Mouse (Mus musculus) ovary, postnatal 10 days (tissue): ENCODE results near the gene Kmt2c.

Experiments used
- DNase-seq: peaks from one replicate; pipeline ENCODE4 v3.0.0; 2022; ENCODE audit warnings: low spot score

Gene Kmt2c

DNA sequence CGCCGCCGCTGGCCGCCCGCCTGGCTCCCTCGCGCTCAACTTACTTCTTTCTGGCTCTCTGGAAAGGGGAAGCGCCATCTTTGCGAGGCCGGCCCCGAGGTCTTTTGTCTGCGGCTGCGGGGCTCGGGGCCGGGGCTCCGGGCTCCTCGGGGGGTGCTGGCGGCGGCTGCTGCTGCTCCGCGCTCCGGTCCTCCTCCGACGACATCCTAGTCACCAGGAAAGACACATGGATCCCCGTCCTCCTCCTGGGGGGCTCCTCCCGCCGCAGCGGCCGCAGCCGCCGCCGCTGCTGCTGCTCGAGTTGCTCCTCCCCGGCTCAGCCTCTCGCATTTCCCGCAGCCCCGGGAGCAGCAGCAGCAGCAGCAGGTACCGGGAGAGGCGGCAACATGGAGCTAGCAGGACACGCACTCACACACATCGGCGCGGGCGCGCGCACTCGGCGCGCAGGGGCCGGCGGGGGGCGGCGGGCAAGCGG lies at the start of gene Kmt2c:
TSS of gene Kmt2c (minus strand) at position 438 of the 475 bp plus-strand sequence.
- peak; percentile 63 for DNase-seq

DNA sequence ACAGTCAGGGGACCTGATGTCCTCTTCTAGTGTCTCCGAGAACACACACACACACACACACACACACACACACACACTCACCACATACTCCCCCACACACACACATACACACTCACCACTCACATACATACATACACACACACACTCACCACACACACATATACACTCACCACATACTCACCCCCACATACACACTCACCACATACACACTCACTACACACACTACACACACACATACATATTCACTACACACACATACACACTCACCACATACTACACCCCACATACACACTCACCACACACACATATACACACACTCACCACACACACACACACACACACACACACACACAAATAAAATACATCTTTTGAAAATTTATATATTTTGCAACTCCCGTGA lies 48.3 kb upstream of the Kmt2c start:
- DNase-seq, result no peak

DNA sequence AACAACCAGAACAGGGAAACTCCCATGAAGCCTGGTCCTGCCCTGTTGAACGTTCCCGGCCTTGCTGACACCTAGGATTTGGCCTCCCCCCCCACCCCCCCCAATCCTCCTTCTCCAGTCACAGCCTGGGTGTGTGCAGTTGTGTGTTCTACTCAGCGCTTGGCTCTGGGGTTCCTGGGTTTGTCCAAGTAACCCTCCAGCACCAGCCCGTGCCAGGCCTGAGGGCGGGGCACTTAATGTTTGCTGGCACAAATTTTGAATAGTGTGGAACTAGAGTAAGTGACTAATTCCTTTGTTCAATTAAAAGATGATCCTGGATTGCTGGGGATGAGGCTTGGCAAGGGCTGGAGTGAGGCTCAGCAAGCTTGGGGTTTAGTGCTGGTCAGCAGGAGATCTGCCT lies 46.0 kb upstream of the Kmt2c start:
- no peak for DNase-seq

DNA sequence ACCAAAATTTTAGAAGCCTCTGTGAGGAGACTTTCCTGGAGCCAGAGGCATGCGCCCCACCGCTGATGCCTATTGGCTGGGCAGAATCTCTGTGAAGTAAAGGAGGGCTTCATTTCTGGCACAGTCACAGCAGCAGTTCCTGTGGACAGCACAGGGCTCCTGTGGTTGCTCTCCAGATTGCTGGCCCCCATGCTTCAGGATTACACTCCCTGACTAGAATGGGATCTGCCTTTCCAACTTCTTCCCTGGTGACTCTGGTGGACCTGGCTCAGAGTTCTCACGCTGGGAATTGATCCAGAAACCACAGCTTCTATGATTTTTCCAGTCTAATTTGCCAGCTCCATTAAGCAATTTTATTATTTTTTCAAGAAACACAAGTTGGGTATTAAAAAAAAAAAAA lies 45.5 kb upstream of the Kmt2c start:
- DNase-seq, result no peak

DNA sequence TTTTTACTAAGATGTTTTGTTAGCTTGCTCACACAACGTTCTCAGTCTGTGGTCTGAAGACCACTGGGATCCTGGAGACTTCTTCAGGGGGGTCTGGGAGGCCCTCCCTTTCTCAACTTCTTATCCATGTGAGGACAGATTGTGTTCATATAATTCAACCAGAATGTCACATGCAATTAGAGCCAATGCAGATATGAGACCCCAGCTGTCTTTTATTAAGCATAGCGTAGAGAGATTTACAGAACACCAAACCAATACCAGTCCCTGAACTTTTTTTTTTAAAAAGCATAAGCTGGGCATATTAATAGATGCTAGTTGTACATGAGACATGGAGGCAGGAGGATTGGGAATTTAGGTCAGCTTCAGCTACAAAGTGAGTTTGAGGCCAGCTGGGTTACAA lies 43.1 kb upstream of the Kmt2c start:
- DNase-seq, result no peak

DNA sequence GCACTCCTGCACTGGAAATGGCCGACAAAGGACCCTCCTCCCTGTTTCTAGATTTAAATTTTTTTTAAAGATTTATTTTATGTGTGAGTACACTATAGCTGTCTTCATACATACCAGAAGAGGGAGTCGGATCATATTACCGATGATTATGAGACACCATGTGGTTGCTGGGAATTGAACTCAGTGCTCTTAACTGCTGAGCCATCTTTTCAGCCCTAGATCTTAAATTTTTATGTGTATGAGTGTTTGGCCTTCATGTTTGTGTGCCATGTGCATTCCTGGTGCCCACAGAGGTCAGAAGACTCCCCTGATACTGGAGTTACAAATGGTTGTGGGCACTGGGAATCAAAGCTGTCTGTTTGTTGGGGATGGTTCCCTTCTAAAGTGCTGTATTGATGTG lies 42.3 kb upstream of the Kmt2c start:
- no peak for DNase-seq

DNA sequence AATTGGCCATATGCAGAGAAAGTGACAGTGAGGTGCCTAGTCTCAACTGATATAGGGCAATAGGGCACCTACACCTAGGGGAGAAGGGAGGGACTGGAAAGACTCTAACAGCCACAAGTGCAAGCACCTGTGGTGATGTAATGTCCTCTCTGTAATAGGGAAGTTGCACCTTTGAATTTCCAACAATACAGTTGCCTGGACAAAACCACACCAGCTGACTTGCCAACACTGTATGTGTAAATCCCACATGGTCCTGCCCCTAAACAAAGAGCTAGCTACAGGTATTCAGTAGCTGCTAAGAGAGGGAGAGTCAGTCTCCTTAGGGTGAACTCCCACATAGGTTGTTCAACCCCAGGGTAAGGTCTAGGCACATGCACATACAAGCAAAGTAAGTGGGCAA lies 41.8 kb upstream of the Kmt2c start:
- no peak for DNase-seq

DNA sequence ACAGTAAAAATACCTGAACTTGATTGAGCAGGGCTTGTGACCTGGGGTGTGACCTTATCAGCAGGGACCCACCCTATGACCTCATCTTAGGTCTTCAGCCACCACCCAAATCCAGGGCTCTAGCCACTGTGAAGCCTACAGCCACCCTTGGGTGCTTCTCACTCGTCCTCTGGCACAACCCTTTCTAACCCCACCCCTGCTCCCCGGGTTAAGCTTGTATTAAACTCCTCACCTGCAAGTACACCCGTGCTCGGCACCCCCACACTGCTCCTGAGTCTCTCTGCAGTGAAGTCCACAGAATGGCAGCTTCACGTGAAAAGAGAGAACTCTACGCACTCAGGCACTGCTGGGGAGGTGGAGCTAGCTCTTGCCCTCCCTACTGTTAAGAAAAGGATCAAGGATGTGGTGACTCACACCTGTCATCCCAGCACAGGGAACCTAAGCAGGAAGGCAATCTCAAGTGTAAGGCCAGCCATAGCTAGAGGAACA lies 38.4 kb upstream of the Kmt2c start:
- no peak for DNase-seq

DNA sequence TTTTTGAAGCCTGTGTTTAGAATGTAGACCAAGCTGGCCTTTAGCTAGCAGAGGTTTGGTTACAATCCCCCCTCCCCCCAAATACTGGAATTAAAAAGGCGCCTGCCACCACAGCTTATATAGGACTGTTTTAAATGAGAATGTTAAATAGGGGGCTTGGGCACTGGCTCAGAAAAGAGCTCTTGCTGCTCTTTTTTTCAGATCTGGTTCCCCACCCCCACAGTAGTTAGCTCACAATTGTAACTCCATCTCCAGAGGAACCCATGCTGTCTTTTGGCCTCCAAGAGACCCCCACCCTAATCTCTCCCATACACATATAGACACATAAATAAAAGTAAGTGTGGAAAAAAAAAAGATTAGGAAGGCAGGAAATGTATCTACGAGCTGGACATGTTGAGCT lies 37.9 kb upstream of the Kmt2c start:
- DNase-seq, result no peak

DNA sequence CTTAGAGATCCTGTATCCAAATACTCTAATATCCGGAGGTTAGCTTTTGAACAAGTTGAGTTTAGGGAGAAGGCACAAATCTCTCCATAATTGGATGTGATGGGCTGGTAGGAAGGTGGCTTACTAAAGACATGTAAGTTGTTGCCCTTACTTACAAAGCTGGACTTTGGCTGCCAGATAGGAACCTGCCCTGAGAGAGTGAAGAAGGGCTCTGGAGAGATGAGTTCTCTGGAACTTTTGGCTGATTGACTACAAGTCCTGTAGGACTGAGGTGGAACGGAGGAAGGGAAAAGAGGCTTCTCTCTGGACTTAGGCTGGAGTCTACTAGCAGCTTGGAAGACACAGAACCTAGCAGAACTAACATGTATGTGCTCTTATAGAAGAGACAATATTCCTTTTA lies 37.0 kb upstream of the Kmt2c start:
- no peak for DNase-seq

DNA sequence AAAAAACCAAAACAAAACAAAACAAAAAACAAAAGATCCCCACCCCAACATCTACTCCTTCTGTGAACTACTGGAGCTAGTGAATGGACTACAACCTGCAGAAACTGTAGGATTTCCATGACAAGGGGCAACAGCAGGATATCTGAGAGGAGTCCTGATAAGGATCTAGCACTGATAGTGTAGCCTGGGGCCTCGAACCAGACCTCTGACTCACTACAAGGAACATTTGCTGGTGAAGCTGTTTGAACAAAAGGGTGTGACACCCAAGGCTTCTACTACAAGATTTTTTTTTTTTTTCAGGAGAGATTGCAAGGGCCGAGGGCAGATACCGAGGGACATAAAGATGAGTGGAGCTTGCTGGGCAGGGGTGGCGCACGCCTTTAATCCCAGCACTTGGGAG lies 34.7 kb upstream of the Kmt2c start:
- no peak for DNase-seq

DNA sequence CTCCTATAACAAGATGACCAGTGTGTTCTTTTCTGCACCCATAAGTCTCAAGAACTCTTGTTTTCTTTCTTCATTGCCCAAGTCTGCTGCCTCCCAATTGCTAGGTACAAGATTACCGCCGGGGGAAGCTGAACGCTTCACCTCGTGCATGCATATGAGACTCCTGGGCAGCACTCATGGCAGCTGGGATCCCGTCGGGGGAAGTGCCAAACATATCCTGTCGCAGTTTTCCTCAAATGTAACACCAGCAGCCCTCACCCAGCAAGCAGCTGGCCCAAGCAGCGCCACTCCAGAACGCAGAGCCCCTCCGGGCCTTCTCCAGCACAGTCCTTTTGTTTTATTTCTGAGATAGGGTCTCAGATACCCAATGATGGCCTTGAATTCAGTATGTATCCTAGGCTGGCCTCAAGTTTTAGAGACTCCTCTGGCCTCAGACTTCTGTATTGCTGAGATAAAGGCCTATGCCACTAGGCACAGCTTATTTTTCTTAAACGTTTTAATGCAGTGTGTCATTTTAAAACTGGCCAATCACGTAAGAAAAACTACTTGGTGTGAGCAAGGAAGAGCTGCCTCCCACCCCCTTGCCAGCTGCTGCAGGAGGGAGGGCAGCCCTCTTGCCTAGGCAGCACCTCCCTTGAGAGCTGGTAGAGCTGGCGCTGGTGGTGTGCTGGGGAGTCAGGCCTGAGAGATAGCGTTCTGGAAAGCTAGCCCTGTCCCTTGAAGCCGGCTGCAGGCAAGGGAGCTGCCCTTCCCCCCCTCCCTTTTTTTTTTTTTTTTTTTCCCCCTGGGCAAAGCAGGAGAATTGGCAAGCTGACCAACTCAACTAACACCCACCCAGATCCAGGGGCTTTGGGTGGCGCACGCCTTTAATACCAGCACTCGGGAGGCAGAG lies 33.9 kb upstream of the Kmt2c start:
- no peak for DNase-seq

DNA sequence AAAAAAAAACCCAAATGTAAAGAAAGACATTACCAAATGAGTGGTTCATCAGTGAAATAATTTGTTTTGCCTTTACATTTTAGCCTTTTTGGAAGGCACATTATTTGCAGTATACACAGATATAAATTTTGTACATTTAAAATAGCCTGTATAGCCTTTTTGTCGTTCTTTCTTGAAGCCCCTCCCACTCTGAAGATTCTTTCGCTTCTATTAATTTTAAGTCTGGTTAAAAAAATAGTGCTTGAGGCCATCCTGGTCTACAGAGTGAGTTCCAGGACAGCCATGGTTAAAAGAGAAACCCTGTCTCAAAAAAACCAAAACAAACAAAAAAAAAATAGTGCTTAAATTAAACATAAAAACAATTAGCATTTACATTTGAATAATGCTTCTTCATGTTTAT lies 32.0 kb upstream of the Kmt2c start:
- no peak for DNase-seq

DNA sequence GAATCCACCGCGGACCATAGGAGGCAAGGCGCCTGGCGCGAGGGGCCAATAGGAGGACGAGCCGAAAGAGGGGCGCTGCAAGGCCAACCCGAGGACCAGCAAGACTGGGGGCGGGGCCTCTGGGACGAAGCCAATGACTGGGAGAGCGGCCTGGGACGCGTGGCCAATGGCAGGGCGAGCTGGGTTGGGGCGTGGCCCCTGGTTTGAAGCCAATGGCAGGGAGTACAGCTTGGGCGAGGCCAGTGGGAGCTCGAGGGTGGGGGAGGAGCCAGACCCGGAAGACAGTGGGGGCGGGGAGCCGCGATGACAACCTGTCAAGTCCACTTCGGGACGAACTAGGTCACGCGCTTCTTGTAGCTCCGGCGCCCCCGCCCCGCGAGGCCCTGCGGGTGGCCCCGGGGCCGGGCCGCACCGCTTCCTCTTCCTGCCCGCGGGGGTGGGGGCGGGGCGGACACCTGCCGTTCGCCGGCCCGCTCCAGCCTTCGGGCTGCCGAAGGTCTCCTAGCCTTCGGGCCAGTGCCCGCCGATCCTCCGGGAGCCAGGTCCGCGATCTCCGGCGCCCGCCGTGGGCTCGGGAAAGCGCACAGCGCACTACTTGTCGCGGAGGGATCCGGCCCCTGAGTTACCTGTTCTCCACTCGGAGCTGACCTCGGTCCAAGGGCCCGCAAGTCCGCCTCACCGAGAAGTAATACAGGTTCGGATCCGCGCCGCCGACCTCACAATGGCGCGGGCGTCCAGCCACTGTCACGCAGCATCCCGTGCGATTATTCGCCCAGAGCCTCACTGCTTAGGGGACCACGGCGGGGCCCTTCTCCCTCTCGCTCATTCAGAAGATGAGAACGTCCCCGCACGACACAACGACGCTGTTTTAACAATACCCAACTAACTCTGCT lies 31.2 kb upstream of the Kmt2c start:
- DNase-seq, result peak; percentile 98

DNA sequence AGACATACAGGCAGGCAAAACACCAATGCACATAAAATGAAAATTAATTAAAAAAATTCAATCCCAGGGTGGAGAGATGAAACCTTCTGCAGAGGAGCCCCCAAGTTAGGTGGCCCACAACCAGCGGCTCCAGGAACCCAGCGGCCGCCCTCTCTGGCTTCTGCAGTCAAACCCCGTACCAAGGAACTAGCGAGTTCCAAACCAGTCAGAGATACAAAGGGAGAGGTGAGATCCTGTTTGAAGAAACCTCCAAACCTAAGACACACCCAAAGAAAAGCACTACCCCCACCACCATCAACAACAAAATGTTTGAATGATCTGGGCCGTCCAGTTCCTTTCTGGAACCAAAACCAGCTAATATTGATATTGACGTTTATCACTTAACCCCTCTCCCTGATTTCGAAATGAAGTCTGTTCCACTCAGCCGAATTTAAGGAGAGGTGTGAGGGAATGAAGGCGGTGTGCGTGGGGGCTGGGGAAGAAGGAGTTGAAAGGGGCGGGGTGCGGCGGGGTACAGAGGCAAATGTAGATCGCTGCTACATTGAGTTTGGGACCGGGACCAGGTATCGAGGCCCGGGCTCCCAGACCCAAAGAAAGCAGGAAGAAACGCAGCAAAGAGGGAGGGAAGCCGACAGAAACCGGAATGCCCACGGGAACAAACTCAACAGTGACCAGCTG lies 30.4 kb upstream of the Kmt2c start:
- no peak for DNase-seq

DNA sequence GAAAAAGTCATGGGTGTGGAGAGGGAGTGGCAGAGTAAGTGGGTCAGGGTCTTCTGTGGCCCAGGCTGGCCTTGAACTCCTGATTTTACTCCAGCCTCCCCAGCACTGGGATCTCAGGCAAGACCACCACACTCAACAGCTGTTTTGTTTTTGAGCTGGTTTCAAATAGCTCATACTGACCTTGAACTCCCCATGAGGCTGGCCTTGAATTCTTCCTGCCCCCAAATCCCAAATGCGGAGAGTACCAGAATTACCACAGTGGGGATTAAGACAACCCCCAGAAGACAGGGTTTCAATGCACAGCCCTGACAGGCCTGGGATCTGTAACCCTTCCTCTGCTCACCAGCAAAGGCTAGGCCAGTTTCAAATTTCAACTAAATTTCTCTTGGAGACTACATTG lies 29.4 kb upstream of the Kmt2c start:
- no peak for DNase-seq

DNA sequence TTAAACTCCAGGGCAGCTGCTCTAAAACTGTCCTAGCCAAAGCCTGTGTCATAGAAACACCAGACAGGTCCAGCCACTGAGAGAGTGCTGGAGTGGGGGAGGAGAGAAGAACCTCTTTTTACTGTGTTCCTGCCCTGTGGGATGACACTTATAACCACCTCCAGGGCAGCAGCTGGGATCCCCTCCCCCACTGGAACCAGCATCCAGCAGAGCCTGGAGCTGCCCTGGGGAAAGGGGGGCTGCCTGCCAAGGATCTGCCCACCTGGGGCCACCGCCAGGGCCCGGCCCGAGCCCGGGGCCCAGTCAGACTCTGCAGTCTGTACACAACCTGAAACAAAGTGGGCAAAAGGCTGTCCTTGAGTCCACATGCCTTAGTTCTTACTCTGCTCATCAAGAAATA lies 28.3 kb upstream of the Kmt2c start:
- no peak for DNase-seq

DNA sequence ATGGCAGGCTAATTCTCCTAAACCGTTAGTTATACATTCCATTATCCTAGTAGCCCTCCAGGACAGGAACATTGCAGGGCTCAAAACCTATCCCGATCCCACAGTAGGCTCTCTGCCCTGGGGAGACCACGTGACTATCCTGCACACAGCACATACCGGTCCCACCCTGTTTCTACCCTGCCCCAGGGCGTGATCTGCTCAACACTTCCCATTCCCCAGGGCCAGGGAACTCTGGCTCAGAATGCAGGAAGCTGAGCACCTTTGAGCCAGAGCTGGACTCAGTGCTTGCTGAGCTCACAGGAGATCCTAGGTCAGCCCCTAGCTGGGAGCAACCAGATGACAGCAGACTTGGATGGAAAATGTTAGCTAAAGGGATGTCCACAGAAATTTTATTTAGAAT lies 27.5 kb upstream of the Kmt2c start:
- DNase-seq, result no peak

DNA sequence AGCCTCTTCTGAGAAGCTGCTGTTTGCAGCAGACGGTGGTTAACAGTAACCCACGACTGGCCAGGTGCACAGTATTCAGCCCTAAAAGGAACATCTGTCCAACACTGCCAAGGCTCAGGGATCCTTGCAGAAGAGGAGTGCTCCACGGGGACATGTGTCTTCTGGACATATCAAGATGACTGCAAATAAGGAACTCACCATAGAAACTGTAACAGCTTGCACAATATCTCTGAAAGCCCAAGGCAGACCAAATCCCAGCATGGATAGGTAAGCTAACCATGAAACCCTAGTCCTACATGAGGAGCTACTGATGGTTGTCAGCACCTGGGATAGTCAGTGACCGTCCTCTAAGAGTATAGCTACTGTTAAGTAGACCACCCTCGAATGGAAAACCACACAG lies 22.9 kb upstream of the Kmt2c start:
- DNase-seq, result no peak

DNA sequence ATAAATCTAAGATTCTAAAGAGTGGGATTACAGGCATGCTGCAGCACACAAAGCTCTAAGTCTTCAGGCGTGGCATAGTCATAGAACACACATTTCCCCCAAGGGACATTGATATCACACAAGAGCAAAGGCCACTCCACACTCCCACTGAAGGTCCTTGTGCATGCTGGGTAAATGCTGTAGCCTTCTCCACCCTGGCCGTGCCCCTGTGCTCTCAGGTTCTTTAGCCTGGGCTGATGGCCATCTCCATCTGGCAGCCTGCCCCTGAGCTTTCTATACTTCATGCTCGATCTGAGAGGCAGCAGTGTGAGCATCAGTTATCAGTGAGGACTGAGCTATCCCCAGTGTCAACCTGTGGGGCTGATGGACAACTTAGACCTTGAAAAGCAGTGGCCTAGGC lies 21.2 kb upstream of the Kmt2c start:
- no peak for DNase-seq

DNA sequence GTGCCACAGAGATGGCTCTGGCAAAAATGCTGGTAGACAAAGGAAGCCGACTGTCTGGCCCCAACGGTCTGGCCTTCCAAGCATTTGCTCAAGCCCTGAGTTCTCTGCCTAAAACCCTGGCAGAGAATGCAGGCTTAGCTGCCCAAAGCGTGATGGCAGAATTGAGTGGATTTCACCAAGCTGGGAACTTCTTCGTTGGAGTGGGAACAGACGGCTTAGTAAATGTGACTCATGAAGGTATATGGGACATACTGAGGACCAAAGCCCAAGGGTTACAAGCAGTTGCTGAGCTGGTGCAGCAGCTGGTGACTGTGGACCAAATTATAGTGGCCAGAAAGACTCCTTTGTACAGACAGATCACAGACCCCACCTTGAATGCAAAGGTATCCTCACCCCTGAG lies 19.0 kb upstream of the Kmt2c start:
- no peak for DNase-seq

DNA sequence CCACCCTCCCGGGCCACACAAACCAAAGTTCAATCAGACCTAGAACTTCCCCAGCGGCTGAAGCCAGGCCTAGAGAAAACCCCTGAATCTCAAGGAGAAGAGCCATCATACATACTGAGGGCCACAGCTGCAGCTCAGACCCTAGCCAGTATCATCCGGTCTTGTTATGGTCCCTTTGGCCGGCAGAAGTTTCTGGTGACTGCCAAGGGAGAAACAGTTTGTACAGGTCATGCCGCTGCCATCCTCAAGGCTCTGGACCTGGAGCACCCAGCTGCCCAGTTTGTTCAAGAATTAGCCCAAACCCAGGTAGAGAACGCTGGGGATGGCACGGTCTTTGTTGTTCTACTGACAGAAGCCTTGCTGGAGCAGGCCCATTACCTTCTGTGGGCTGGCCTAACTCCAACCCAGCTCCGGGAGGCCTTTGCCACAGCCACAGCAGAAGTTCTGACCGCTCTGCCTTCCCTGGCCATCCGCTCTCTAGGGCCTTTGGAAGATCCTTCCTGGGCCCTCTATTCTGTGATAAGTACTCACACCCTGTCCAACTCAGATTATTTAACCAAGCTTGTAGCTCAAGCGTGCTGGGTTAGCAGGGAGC lies 17.8 kb upstream of the Kmt2c start:
- no peak for DNase-seq
